Mouse (Mus musculus): ENCODE data around the gene Pmis2.

The Pmis2 gene

DNA sequence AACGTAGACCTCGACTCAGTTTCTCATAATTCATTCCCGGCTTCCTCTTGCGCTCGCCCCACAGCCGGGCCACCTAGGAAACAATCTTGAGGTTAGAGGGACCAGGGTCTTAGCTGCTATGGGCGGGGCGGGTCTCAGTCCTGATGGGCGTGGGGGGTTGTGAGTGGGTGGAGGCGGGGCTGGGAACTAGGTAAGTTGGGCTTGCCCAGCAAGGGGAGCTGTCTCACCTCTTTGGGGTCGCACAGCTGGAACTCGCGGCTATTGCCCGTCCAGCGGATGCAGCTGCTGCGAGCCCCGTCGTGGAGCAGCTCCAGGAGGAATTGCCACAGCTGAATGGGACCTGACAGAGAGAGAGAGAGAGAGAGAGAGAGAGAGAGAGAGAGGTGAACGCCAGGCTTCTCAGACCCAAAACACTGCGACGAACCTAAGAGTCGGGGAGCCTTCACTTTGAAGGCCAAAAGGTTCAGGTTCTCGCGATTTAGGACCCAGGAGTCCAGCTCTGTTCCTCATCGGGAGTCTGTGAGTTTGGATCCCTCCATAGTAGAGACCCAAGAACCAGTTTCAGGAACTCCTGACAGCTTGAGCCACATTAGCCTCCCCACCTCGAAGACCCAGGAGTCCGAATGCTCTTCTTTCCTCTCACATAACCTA lies 37.5 kb downstream of the Pmis2 start:
- no peak for DNase-seq (ENCODE audit: low spot score in 2 of 2)

DNA sequence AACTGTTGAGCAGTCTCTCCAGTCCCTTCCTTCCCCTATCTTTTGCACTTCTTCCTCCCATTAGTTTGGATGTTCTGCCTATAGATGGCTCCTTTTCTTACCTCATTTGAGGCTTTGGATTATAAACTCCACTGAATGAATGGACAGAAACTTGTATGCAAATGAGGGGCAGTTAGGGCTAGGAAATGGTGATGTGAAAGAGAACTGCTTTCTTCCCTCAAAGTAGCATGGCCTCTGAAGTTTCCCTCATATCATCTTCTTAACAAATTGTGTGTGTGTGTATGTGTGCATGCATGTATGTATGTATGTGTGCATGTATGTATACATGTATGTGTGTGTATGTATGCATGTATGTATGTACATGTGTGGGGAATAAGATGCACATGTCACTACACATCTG lies 42.4 kb downstream of the Pmis2 start:
- no peak for DNase-seq (ENCODE audit: low spot score in 2 of 2)

DNA sequence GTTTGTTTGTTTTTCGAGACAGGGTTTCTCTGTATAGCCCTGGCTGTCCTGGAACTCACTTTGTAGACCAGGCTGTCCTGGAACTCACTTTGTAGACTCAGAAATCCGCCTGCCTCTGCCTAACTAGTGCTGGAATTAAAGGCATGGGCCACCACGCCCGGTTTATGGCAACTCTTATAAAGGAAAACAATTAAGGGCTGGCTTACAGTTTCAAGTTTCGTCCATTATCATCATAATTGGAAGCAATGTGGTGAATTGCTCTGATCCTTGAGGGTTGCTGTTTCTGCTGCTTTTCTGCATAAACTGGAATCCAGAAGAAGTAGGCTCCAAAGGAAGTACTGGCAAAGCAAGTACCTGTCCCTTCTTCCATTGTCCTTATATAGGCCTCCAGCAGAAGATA lies 44.8 kb downstream of the Pmis2 start:
- no peak for DNase-seq (ENCODE audit: low spot score in 2 of 2)

DNA sequence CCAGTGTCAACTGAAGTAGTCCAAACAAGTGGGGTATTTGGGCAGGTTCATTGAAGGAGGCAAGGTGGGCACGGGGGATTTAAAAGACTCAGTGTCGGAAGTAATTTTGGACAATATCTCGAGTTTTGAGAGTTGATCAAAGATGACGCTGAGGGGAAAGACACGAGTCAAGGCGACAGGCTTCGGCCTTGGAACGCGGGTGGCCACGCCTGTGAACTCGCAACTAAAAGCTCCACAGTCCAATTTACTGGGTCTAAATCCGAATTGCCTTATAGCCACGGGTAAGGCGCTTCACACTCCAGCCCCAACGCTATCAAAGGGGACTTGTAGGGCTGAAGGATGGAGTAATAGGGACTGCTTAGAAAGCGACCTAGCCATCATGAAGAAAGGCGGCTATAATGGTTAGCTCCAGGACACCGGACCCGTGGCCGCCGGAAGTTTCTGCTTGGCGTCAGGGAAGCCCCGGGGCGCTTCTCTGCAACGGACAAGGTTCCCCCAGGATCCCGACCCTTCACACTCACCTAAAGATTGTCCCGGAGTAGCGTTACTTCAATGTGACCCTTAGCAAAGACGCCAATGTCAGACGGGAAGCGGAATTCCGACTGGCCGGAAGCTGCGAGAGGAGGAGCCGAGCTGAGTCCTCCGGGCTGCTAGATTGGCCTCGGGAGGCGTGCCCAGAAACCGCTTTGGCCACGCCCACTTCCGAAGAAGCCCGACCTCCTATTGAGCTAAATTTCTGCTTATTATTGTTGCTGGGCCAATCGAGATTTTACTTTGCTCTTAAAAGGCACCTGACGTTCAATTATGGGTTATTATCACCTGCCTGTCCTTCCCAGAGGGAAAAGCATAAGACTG lies 45.6 kb downstream of the Pmis2 start, which contains the start of gene Cox6b1:
TSS of gene Cox6b1 (minus strand) at position 622 of the 855 bp plus-strand sequence.
- DNase-seq (ENCODE audit: low spot score in 2 of 2) = peak; percentile 69 to 77

All from spleen, postnatal 14 days (tissue).